Mouse (Mus musculus) embryonic facial prominence, embryonic 11.5 days (tissue): Measurements from ENCODE around the gene Cul4a. TPM values are rescaled to one million over a fixed set of nuclear protein-coding genes. Genes with fewer than 3 reads are reported as not detected.

ENCODE experiments used
- ATAC-seq: fragments of 200-750 bp; cut with Nextera tagmentation; replicated peaks from 2 replicates; pipeline ENCODE4 v1.8.0; 2017; ENCODE audit warnings: low read depth; ENCODE audit not compliant: insufficient number of reproducible peaks, low FRiP score, low TSS enrichment
- DNase-seq: peaks from one replicate; pipeline ENCODE4 v3.0.0-alpha.2; 2015; ENCODE audit warnings: low spot score
- H3K27ac ChIP-seq: fragments of 300-500 bp; sonication (generic); replicated peaks from 2 replicates; pipeline ENCODE4 v1.5.1; 2014; ENCODE audit warnings: mild to moderate bottlenecking, low read depth, low read length, control low read depth
- H3K27me3 ChIP-seq: fragments of 300-500 bp; sonication (generic); 2 replicates; pipeline ENCODE4 v1.6.1; 2014; ENCODE audit warnings: mild to moderate bottlenecking, low read length, moderate library complexity, mixed read lengths; ENCODE audit not compliant: control insufficient read depth, insufficient read depth
- H3K36me3 ChIP-seq: fragments of 300-500 bp; sonication (generic); replicated peaks from 2 replicates; pipeline ENCODE4 v1.6.1; 2014; ENCODE audit warnings: low read depth, mild to moderate bottlenecking, low read length, moderate library complexity, mixed read lengths; ENCODE audit not compliant: control insufficient read depth, insufficient read depth
- H3K4me1 ChIP-seq: fragments of 300-500 bp; sonication (generic); 2 replicates; pipeline ENCODE4 v1.6.1; 2014; ENCODE audit warnings: low read length, mixed read lengths; ENCODE audit not compliant: control insufficient read depth, insufficient read depth
- H3K4me2 ChIP-seq: fragments of 300-500 bp; sonication (generic); 2 replicates; pipeline ENCODE4 v1.6.1; 2014; ENCODE audit warnings: low read depth, mild to moderate bottlenecking, control low read depth, low read length, moderate library complexity
- H3K4me3 ChIP-seq: fragments of 300-500 bp; sonication (generic); 2 replicates; pipeline ENCODE4 v1.5.1; 2014; ENCODE audit warnings: low read depth, low read length, control low read depth
- H3K9ac ChIP-seq: fragments of 300-500 bp; sonication (generic); replicated peaks from 2 replicates; pipeline ENCODE4 v1.6.1; 2014; ENCODE audit warnings: mild to moderate bottlenecking, control low read depth, low read length
- H3K9me3 ChIP-seq: fragments of 300-500 bp; sonication (generic); replicated peaks from 2 replicates; pipeline ENCODE4 v1.6.1; 2016; ENCODE audit warnings: mild to moderate bottlenecking, low read length, inconsistent platforms, mixed read lengths; ENCODE audit not compliant: control insufficient read depth
- WGBS: fragments of 180-500 bp; shearing (Covaris S2); extraction: QIAGEN DNeasy Blood & Tissue Kit; methylation state at CpG from one replicate; pipeline ENCODE4 v1.1.7; 2014; 5-methylcytosine and 5-hydroxymethylcytosine counted together
- polyA plus RNA-seq: library from polyadenylated mRNA; unstranded; fragments of >200 nt; fragmentation: Nextera tagmentation; extraction: Ambion mirVana; gene quantifications from 2 replicates; pipeline ENCODE4 v1.2.1, GENCODE M21; 2014

Cul4a gene
- polyA plus RNA-seq, 1 experiment from 2014 or later = 114 TPM

DNA sequence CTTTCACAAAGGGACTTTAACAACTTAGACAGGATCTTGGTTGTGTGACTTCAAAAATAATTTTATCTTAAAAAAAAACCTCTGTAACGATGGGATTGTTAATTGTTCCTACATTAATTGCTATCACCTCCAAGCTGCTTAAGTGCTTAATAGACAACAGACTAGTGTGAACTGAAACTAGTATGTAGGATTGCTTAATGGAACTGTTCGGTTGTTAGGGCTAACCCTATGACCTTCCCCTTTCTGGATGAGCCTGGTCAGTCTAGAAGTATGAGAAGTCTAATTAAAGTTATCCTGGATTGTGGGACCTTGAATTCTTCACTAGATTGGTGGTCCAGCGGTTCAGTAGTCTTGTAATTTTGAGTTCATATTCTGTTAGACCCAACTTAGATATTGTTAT lies 55.3 kb downstream of the Cul4a start:
- DNase-seq (no peak), ATAC-seq (no peak)
- no peak overlapping the region for H3K4me3 ChIP-seq
- H3K9me3 ChIP-seq = no peaks in the 10 kb centered on the region
- no peaks in the 10 kb centered on the region for H3K36me3 ChIP-seq
- no peaks in the 10 kb centered on the region; the same call in 1 of the 2 replicates for H3K4me1 ChIP-seq
- H3K27ac ChIP-seq = no peak overlapping the region
- H3K27me3 ChIP-seq = no peaks in the 10 kb centered on the region
- no peak overlapping the region for H3K4me2 ChIP-seq
- no peak overlapping the region for H3K9ac ChIP-seq
- WGBS = 79% methylated on average over 3 of the region's 3 CpGs

DNA sequence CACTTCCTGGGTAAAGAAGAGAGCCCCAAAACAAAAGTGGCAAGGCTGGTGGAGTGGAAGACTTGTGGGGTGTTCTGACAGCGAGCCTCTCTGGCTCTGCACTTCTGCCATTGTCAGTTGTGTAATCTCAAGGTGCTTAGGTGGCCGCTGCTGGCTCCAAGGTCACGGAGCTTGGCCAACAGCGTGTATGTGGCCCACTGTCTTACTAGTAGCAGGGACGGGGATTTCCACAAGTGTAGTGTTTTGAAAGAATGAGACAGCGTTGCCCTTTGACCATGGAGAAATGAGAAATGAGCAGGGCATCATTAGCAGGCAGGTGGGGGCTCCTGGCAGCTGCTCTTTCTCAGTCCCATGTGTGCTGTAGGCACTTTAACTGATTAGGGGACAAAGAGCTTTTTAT lies 56.7 kb downstream of the Cul4a start:
- DNase-seq (no peak), ATAC-seq (no peak)
- Histone ChIP-seq H3K4me1 (no peaks in the 10 kb centered on the region; the same call in 1 of the 2 replicates), H3K9me3 (no peaks in the 10 kb centered on the region), H3K27me3 (no peaks in the 10 kb centered on the region), H3K4me2 (no peak overlapping the region), H3K36me3 (no peaks in the 10 kb centered on the region), H3K27ac (no peak overlapping the region), H3K4me3 (no peak overlapping the region), H3K9ac (no peak overlapping the region)
- WGBS = 90% methylated on average over 6 of the region's 6 CpGs

GRCm38 (mm10) chr8:13163563-13163962 lies 58.1 kb downstream of the Cul4a start:
- DNase-seq (no peak), ATAC-seq (no peak)
- Histone ChIP-seq H3K4me1 (no peaks in the 10 kb centered on the region; the same call in 1 of the 2 replicates), H3K9ac (no peak overlapping the region), H3K36me3 (0 out of 2 replicates have a peak, but pooled peaks cover 3% of the 10 kb centered on the region), H3K27me3 (no peaks in the 10 kb centered on the region), H3K4me2 (no peak overlapping the region), H3K27ac (no peak overlapping the region), H3K9me3 (no peaks in the 10 kb centered on the region), H3K4me3 (no peak overlapping the region)
- 95% methylated on average over 1 of the region's 1 CpGs for WGBS

GRCm38 (mm10) chr8:13164361-13164760 lies 58.9 kb downstream of the Cul4a start:
- ATAC-seq (no peak), DNase-seq (no peak)
- WGBS = 89% methylated on average over 5 of the region's 5 CpGs

DNA sequence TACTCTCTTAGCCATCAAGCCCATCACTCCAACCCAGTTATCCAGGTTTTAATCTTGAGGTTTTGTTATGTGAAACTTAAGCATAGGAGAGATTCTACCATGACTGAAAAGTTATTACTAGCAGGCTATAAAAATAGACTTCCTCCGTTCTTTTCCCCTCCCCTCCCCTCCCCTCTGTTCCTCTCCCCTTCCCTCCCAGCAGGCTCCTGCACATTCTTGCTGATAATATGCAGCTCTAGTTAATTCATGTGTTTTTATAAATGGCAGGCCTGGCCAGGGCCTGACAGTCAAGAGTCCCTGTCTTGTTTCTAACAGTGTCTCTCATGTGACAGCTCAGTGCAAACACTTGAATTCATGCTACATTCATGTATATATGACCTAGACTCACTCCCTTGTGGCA lies 65.1 kb downstream of the Cul4a start:
- Histone ChIP-seq H3K9me3 (no peaks in the 10 kb centered on the region), H3K4me1 (no peaks in the 10 kb centered on the region), H3K9ac (no peak overlapping the region), H3K36me3 (peaks cover 5% of the 10 kb centered on the region; the same call in 1 of the 2 replicates), H3K4me3 (no peak overlapping the region), H3K27ac (no peak overlapping the region), H3K27me3 (no peaks in the 10 kb centered on the region), H3K4me2 (no peak overlapping the region)
- WGBS = 82% methylated on average over 1 of the region's 1 CpGs
- DNase-seq (no peak), ATAC-seq (no peak)

More at GRCm38 (mm10) chr8:13164361-13164760, 58.9 kb downstream of the Cul4a start:
- Histone ChIP-seq H3K9me3 (no peaks in the 10 kb centered on the region), H3K4me3 (no peak overlapping the region), H3K9ac (no peak overlapping the region), H3K27ac (no peak overlapping the region), H3K27me3 (no peaks in the 10 kb centered on the region), H3K36me3 (0 out of 2 replicates have a peak, but pooled peaks cover 3% of the 10 kb centered on the region), H3K4me1 (no peaks in the 10 kb centered on the region; the same call in 1 of the 2 replicates), H3K4me2 (no peak overlapping the region)

- H3K36me3 ChIP-seq = peaks cover 2% of the 10 kb centered on the region; the same call in 1 of the 2 replicates
- no peaks in the 10 kb centered on the region for H3K27me3 ChIP-seq
- no peaks in the 10 kb centered on the region for H3K9me3 ChIP-seq
- no peak overlapping the region for H3K4me3 ChIP-seq
- H3K9ac ChIP-seq = no peak overlapping the region
- 93% methylated on average over 4 of the region's 4 CpGs for WGBS
- no peak for ATAC-seq
- H3K4me2 ChIP-seq = no peak overlapping the region
- no peak for DNase-seq
- no peak overlapping the region for H3K27ac ChIP-seq
- no peaks in the 10 kb centered on the region for H3K4me1 ChIP-seq
These were observed 68.9 kb downstream of the Cul4a start for GRCm38 (mm10) chr8:13174305-13174704.

DNA sequence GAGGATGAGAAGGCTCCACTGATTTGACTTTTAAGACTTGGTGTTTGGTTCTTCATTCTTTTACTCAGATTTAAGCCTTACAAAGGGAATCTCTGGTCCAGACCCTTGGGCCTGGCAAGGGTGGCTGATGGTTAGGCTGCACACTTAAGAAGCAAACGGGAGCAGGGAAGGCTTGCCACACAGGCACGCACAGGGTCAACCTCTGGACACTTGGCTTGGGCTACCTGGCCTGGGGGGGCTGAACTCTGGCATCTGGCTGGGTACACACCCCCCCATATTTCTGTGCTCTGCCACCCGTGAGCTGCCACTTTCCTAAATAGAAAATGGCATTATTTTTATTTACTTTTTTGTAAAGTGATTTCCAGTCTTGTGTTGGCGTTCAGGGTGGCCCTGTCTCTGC lies 69.4 kb downstream of the Cul4a start:
- 89% methylated on average over 4 of the region's 4 CpGs for WGBS
- Histone ChIP-seq H3K27ac (no peak overlapping the region), H3K4me3 (no peak overlapping the region), H3K4me2 (no peak overlapping the region), H3K9me3 (no peaks in the 10 kb centered on the region), H3K27me3 (no peaks in the 10 kb centered on the region), H3K4me1 (no peaks in the 10 kb centered on the region), H3K36me3 (peaks cover 2% of the 10 kb centered on the region; the same call in 1 of the 2 replicates), H3K9ac (no peak overlapping the region)
- no peak for DNase-seq
- ATAC-seq = no peak

DNA sequence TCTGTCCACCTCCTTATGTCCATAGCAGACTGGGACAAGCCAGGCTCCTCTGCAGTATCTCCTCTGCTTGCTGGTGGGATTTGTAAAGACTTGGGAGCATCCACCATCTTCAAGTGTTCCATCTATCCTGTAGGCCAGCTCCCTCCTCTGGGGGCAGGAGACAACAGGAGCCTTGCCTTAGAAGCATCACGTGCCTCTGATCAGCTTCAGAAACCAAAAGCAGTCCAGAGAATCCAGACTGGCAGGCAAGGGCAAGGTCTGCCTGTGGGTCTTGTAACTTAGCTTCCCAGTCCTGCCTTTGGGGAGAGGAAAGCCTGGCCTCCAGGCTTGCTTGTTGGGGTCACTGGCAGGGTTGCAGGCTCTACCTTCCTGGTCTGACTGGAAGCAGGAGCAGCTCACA lies 70.2 kb downstream of the Cul4a start:
- H3K4me3 ChIP-seq = no peak overlapping the region
- ATAC-seq = no peak

More for the DNA sequence above, 70.2 kb downstream of the Cul4a start:
- no peak for DNase-seq
- no peaks in the 10 kb centered on the region for H3K27me3 ChIP-seq
- H3K4me1 ChIP-seq = no peaks in the 10 kb centered on the region
- no peak overlapping the region for H3K27ac ChIP-seq
- no peak overlapping the region for H3K9ac ChIP-seq
- H3K9me3 ChIP-seq = no peaks in the 10 kb centered on the region
- peaks cover 2% of the 10 kb centered on the region; the same call in 1 of the 2 replicates for H3K36me3 ChIP-seq
- H3K4me2 ChIP-seq = no peak overlapping the region
- 89% methylated on average over 1 of the region's 1 CpGs for WGBS
